Mouse (Mus musculus): ENCODE measurements around the gene Tmem220.
A peak's percentile ranks its signal among the peaks of the same experiment; 100 is the strongest.

- no peak for TF ChIP-seq CTCF (conservative IDR thresholded peaks at IDR 0.05 in 1 of 2, IDR thresholded peaks at IDR 0.05 in 1 of 2; ENCODE audit: low read depth in 2 of 2, low read length in 2 of 2)
- no peak for TF ChIP-seq ZNF384 (IDR thresholded peaks at IDR 0.05; ENCODE audit: low read depth, low read length)
- TF ChIP-seq POLR2A (IDR thresholded peaks at IDR 0.05; ENCODE audit: low read depth, low read length) = no peak
- peak; percentile 82 for TF ChIP-seq MYC (IDR thresholded peaks at IDR 0.05; ENCODE audit: low read depth, low read length)
- peak; percentile 82 for TF ChIP-seq SIN3A (IDR thresholded peaks at IDR 0.05; ENCODE audit: low read length)
- peak; percentile 62 for TF ChIP-seq USF1 (IDR thresholded peaks at IDR 0.05; ENCODE audit: low read depth, low read length)
- peak; percentile 73 for TF ChIP-seq JUND (conservative IDR thresholded peaks at IDR 0.05; ENCODE audit: low read depth, low read length)
- TF ChIP-seq NELFE (IDR thresholded peaks at IDR 0.05; ENCODE audit: low read depth, low read length) = 0 out of 2 replicates have a peak, but pooled peaks have one; percentile 1
- TF ChIP-seq BHLHE40 (IDR thresholded peaks at IDR 0.05; ENCODE audit: low read depth, low read length) = peak; percentile 93
- peak; percentile 92 for TF ChIP-seq TCF12 (IDR thresholded peaks at IDR 0.05; ENCODE audit: low read depth, low read length)
- TF ChIP-seq EP300 (IDR thresholded peaks at IDR 0.05; ENCODE audit: low read length) = peak; percentile 91
- TF ChIP-seq NRF1 (IDR thresholded peaks at IDR 0.05; ENCODE audit: low read depth, low read length) = no peak
- no peak for TF ChIP-seq TBP (conservative IDR thresholded peaks at IDR 0.05; ENCODE audit: low read depth, low read length)
Observed at GRCm38 (mm10) chr11:66983422-66984164, 41.4 kb upstream of the Tmem220 start.

All from CH12.LX (cell line).